Mouse (Mus musculus): ENCODE data around the gene Sox6. TPM values are rescaled to one million over a fixed set of nuclear protein-coding genes. Genes with fewer than 3 reads are reported as not detected.
A peak's percentile ranks its signal among the peaks of the same experiment; 100 is the strongest.

Gene Sox6
- total RNA-seq, 2 experiments from 2014 or later, result 54.8 to 56.6 TPM

- DNase-seq, result no peak
- intact Hi-C loops (cut with DNase I), result no loop called here
Measured at GRCm38 (mm10) chr7:115844431-115844830, 194.2 kb downstream of the Sox6 start.

- no peak for DNase-seq
- intact Hi-C loops (cut with DNase I), result no loop called here
Measured at GRCm38 (mm10) chr7:115842251-115842650, 196.3 kb downstream of the Sox6 start.

- DNase-seq, result no peak
- intact Hi-C loops (cut with DNase I), result no loop called here
Measured at GRCm38 (mm10) chr7:115840613-115841012, 198.0 kb downstream of the Sox6 start.

- intact Hi-C loops (cut with DNase I), result no loop called here
- DNase-seq, result no peak
Measured at GRCm38 (mm10) chr7:115835005-115835404, 203.6 kb downstream of the Sox6 start.

- no peak for DNase-seq
- intact Hi-C loops (cut with DNase I), result no loop called here
Measured at GRCm38 (mm10) chr7:115833701-115834100, 204.9 kb downstream of the Sox6 start.

DNA sequence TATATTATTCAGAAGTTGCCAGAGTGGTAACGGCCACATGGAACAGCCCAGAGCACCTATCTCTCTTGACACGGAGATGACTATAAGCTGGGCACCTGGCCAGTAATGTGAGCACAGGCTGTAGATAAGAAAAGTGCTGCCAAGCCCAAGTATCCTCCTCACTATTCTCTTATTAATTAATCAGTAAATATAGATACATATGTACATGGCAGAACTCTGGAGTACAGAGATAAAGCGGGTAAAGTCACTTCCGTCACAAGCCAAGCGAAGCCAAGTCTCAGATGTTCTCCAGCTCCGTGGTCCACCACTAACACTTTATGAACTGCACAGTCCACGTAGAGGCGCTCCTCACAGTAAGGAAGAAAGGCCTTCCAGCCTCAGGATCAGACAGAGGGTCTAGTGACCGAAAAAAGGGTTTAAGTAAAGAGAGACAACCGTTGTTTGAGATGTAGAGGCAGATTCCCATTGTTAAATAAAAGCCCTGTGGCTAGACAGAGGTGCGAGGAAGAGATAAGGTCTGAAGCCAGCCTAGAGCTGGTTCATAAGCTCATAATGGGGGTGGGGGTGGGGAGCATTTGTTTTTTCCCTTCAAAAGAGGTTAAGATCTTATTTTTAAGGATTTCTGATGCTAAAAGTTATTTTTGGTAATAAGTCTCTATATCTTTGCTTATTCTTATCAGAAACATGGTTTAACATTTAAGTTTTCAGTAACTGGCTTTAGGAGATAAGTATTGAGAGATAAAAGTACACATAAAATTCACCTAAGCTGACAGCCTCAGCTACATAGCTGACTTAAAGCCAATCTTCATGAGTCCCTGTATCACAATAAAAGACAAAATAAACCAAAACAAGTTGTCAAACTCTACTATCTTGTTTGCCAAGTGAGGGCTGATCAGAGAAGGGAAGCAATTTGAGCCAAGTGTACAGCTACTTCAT, 207.4 kb downstream of the Sox6 start:
- intact Hi-C loops (cut with DNase I), result no loop called here
- no peak for DNase-seq

GRCm38 (mm10) chr7:115830366-115830765, 208.2 kb downstream of the Sox6 start:
- intact Hi-C loops (cut with DNase I), result no loop called here

DNA sequence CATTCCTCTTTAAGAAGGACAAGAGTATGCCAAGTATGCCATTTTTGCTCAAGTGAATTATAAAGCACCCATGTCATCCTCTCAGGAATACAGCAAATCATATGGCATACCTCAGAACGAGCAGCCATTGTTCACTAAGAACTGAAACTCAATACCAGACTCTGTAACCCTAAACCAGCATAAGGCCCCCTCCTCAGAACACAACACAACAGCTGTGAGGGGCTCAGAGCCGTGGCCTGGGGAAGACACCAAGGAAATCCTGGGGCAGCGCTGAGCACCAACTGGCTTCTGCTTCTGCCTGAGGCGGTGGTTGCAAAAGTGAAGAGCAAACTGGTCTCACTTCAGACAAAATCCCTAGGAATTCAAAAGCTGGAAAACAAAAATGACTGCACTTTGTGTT, 208.8 kb downstream of the Sox6 start:
- intact Hi-C loops (cut with DNase I), result no loop called here

More at GRCm38 (mm10) chr7:115830366-115830765, 208.2 kb downstream of the Sox6 start:
- no peak for DNase-seq

GRCm38 (mm10) chr7:115829260-115829659, 209.3 kb downstream of the Sox6 start:
- DNase-seq, result no peak
- intact Hi-C loops (cut with DNase I), result no loop called here

More for the DNA sequence above, 208.8 kb downstream of the Sox6 start:
- no peak for DNase-seq

GRCm38 (mm10) chr7:115825295-115825694, 213.3 kb downstream of the Sox6 start:
- intact Hi-C loops (cut with DNase I), result no loop called here
- DNase-seq, result peak; percentile 18

DNA sequence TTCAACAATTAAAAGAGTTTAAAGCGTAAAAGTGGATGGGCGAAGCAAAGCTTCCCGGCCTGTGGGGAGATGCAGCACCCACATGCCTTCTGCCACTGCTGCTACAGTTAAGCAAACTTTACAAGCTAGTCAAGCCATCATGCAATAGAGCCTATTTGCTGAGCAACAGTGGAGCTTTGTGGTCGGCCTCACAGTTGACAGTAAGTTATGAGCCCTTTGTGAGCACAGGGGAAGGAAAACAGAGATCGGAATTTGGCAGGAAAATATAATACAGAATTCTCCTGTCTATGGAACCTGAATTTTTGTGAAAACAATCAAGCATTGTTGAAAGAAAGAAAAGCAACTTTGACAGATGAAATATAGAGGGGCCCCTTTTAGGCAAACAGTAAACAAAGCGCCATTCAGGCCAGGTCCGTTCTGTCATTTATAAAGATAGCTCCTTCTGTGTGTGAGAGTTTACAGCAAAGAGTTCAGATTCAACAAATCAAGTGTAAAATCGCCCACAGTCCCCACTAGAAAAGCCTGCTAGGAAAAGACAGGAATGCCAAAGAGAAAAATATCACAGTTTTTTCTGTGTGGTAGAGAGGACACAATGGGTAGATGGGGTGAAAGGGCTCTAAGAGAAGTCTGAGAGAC, 213.9 kb downstream of the Sox6 start:
- intact Hi-C loops (cut with DNase I), result loop anchor here (5.0 kb wide), 1 partner anchor 208 kb away; no protein-coding TSS in a partner anchor
- DNase-seq, result peak; percentile 23

GRCm38 (mm10) chr7:115819136-115819535, 219.5 kb downstream of the Sox6 start:
- intact Hi-C loops (cut with DNase I), result no loop called here
- DNase-seq, result no peak

DNA sequence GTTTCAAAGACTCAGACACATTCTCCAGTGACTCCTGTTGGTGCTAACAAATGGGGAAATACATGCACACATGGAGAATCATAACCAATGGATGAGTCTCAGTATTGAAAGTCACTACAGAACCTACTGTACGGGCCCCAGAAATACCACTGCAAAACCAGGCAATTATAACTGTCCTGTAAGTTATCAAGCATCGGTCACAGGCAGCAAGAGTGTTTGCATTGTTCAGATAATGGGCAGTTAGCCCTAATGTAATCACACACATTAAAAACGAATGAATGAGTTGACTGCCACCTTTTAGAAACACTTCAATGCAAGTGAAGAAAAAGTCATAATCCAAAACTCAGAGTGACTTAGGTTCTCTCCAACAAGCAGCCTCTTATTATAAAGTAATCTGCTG, 235.3 kb downstream of the Sox6 start:
- intact Hi-C loops (cut with DNase I), result no loop called here
- DNase-seq, result no peak

DNA sequence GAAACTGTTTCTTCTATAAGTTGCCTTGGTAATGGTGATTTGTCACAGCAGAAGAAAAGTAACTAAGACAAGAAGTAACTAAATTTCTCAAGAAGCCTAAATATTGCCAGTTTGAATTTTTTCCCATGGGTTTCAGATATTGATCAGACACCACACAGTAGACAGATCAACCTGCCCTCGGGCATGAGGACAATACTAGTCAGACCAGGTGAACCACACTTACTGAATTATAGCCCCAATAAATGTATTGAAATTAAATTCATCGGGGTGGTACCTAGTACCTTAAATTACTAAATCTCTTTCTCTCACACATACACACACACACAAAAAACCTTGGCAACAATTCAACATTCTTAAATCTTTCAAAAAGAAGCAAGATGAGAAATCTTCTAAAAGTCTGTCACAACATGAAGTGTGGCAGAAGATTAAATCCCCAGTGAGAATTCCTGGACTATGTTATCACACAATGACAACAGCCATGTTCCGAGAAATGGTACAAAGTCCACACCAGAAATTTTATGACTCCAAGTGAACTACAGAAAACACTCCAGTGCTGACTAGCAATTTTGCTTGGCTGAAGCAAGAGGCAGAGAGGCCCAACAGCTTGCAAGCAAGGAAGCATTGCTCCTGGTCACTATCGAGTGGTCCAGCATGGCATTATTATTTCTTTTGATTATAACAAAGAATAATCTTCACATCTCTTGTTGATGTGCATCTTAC, 244.3 kb downstream of the Sox6 start:
- intact Hi-C loops (cut with DNase I), result no loop called here
- no peak for DNase-seq

DNA sequence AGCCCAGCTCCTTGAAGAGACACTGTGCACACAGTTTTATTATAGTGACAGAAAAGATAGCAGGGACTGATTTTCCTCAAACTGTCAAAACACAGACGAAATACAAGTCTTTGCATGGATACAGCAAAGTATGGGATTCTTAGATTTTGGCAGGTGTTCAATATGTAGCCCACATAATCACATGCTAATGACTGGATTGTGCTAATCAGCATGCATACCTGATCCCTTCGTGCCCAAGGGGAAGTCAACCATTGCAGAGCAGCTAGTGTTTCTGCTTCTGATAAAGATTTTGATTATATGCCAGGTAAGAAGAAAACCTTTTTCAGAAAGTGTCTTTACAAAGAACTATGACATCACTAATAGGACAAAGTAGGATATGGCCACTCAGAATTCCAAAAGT, 245.8 kb downstream of the Sox6 start:
- no peak for DNase-seq
- intact Hi-C loops (cut with DNase I), result no loop called here

- intact Hi-C loops (cut with DNase I), result no loop called here
- no peak for DNase-seq
Measured at GRCm38 (mm10) chr7:115789116-115789823, 249.3 kb downstream of the Sox6 start.

GRCm38 (mm10) chr7:115783982-115784917, 254.3 kb downstream of the Sox6 start:
- intact Hi-C loops (cut with DNase I), result no loop called here
- DNase-seq, result no peak

GRCm38 (mm10) chr7:115780148-115780547, 258.4 kb downstream of the Sox6 start:
- intact Hi-C loops (cut with DNase I), result no loop called here
- DNase-seq, result no peak

DNA sequence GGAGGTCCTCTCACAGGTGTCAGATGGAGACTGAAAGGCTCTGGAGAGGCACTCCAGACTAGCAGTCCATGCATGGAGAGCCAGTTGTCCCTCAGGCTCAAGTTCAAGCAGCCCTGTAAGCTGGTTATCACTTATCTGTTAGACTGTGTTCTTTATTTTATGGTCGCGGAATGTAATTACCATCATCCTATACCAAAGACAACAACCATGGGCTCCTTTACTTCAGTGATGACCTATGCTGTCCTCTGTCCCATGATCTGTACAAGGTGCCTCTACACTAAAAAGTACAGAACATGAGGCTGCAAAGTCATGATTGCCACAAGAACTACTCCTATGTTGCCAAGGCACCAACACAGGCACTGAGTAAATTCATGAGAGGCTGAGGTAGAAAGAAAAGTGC, 259.1 kb downstream of the Sox6 start:
- intact Hi-C loops (cut with DNase I), result no loop called here
- no peak for DNase-seq

GRCm38 (mm10) chr7:115776736-115777135, 261.9 kb downstream of the Sox6 start:
- DNase-seq, result no peak
- intact Hi-C loops (cut with DNase I), result no loop called here

All from left cerebral cortex, postnatal 4 days (tissue).